Mouse (Mus musculus) heart, embryonic 15.5 days (tissue): ENCODE measurements around the gene Hspg2. TPM values are rescaled to one million over a fixed set of nuclear protein-coding genes. Genes with fewer than 3 reads are reported as not detected.
"Not testable (repeated sequence)": the region's sequence is repeated elsewhere in the genome, so short reads cannot be mapped to it uniquely, and the experiment has no call there.

Source experiments
- ATAC-seq: fragments of 200-750 bp; cut with Nextera tagmentation; replicated peaks from 2 replicates; pipeline ENCODE4 v1.8.0; 2017; ENCODE audit warnings: low read depth, moderate TSS enrichment; ENCODE audit not compliant: insufficient number of reproducible peaks, insufficient read depth, low FRiP score
- H3K27ac ChIP-seq: fragments of 300-500 bp; sonication (generic); 2 replicates; pipeline ENCODE4 v1.5.1; 2015; ENCODE audit warnings: mild to moderate bottlenecking, inconsistent platforms
- H3K27me3 ChIP-seq: fragments of 300-500 bp; sonication (generic); 2 replicates; pipeline ENCODE4 v1.6.1; 2015; ENCODE audit warnings: inconsistent platforms
- H3K36me3 ChIP-seq: fragments of 300-500 bp; sonication (generic); 2 replicates; pipeline ENCODE4 v1.6.1; 2015; ENCODE audit warnings: mild to moderate bottlenecking, inconsistent platforms
- H3K4me1 ChIP-seq: fragments of 300-500 bp; sonication (generic); replicated peaks from 2 replicates; pipeline ENCODE4 v1.6.1; 2015; ENCODE audit warnings: inconsistent platforms
- H3K4me2 ChIP-seq: fragments of 300-500 bp; sonication (generic); 2 replicates; pipeline ENCODE4 v1.6.1; 2015; ENCODE audit warnings: inconsistent platforms, mild to moderate bottlenecking, moderate library complexity
- H3K4me3 ChIP-seq: fragments of 300-500 bp; sonication (generic); 2 replicates; pipeline ENCODE4 v1.5.1; 2015; ENCODE audit warnings: mild to moderate bottlenecking, inconsistent platforms
- H3K9ac ChIP-seq: fragments of 300-500 bp; sonication (generic); 2 replicates; pipeline ENCODE4 v1.6.1; 2015; ENCODE audit warnings: mild to moderate bottlenecking, inconsistent platforms
- H3K9me3 ChIP-seq: fragments of 300-500 bp; sonication (generic); replicated peaks from 2 replicates; pipeline ENCODE4 v1.6.1; 2016; ENCODE audit warnings: inconsistent platforms
- WGBS: fragments of 180-500 bp; shearing (Covaris S2); methylation state at CpG from one replicate; pipeline ENCODE4 v1.1.7; 2015; ENCODE audit warnings: mixed read lengths; 5-methylcytosine and 5-hydroxymethylcytosine counted together
- polyA plus RNA-seq: library from polyadenylated mRNA; unstranded; fragments of >200 nt; fragmentation: Nextera tagmentation; extraction: Ambion mirVana; gene quantifications from 2 replicates; pipeline ENCODE4 v1.2.1, GENCODE M21; 2015

Hspg2 gene
- polyA plus RNA-seq, 1 experiment from 2014 or later, result 41.3 TPM

DNA sequence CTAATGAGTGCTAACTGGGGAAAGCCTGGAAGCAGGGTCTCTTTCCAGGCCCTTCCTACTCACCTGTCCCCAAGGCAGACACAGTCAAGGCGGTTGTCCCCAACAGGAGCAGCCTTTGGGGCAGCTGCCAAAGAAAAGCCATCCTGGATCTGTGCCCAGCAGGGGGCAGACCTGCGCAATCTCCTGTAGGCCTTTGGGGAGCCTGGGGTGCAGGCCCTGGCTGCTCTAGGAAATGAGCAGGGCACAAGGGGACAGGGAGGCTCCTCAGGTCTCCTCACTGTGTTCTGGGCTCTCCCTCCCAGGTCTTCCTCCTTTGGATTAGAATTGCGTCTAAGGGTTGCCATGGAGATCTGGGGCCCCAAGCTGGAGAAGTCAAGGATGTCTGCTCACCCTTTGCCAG lies 113.2 kb downstream of the Hspg2 start:
- H3K27me3 ChIP-seq, result peaks cover 26% of the 10 kb centered on the region
- H3K4me3 ChIP-seq, result no peak overlapping the region
- no peak overlapping the region for H3K9ac ChIP-seq
- 51% methylated on average over 3 of the region's 3 CpGs for WGBS
- no peak overlapping the region for H3K4me2 ChIP-seq
- H3K9me3 ChIP-seq, result no peaks in the 10 kb centered on the region
- ATAC-seq, result no peak
- no peak overlapping the region for H3K27ac ChIP-seq
- H3K36me3 ChIP-seq, result no peaks in the 10 kb centered on the region
- H3K4me1 ChIP-seq, result peaks cover 7% of the 10 kb centered on the region

DNA sequence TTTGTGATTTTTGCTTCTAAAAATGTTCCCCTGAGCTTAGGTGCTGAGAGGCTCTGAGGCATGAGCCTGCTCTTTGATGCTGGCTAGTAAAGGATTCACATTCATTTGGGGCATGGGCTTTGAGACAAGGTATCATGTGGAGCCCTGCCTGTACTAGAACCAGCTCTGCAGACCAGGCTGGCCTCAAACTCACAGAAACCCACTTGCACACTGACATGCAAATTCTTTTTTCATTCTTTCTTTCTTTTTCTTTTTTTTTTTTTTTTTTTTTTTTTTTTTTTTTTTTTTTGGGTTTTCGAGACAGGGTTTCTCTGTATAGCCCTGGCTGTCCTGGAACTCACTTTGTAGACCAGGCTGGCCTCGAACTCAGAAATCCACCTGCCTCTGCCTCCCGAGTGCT lies 120.5 kb downstream of the Hspg2 start:
- H3K9ac ChIP-seq, H3K27me3 ChIP-seq, H3K9me3 ChIP-seq, ATAC-seq, H3K4me3 ChIP-seq, H3K4me1 ChIP-seq, H3K27ac ChIP-seq, H3K4me2 ChIP-seq, H3K36me3 ChIP-seq: not testable (repeated sequence)
- 74% methylated on average over 2 of the region's 3 CpGs for WGBS

- H3K27ac ChIP-seq, result no peak overlapping the region
- WGBS, result 74% methylated on average over 3 of the region's 3 CpGs
- H3K27me3 ChIP-seq, result no peaks in the 10 kb centered on the region
- no peaks in the 10 kb centered on the region for H3K4me1 ChIP-seq
- H3K4me3 ChIP-seq, result no peak overlapping the region
- no peak overlapping the region for H3K4me2 ChIP-seq
- no peak for ATAC-seq
- H3K36me3 ChIP-seq, result no peaks in the 10 kb centered on the region
- no peaks in the 10 kb centered on the region for H3K9me3 ChIP-seq
- H3K9ac ChIP-seq, result no peak overlapping the region
Observed at GRCm38 (mm10) chr4:137589586-137589985, 121.0 kb downstream of the Hspg2 start.

- Histone ChIP-seq H3K4me1 (peaks cover 13% of the 10 kb centered on the region), H3K36me3 (no peaks in the 10 kb centered on the region), H3K9me3 (no peaks in the 10 kb centered on the region), H3K27me3 (no peaks in the 10 kb centered on the region), H3K27ac (no peak overlapping the region), H3K4me2 (no peak overlapping the region), H3K4me3 (no peak overlapping the region), H3K9ac (no peak overlapping the region)
- WGBS, result 81% methylated on average over 4 of the region's 4 CpGs
- ATAC-seq, result no peak
Observed at GRCm38 (mm10) chr4:137590961-137591360, 122.4 kb downstream of the Hspg2 start.

GRCm38 (mm10) chr4:137593601-137594495 lies 125.3 kb downstream of the Hspg2 start, which contains the start of gene Usp48:
Gene Usp48, plus strand, starts transcription at chr4:137593755.
- Histone ChIP-seq H3K9ac (peak within 1 kb of the TSS; percentile 96), H3K4me1 (peaks cover 23% of the 10 kb centered on the region), H3K36me3 (no peaks in the 10 kb centered on the region), H3K27ac (peak within 1 kb of the TSS; percentile 100), H3K9me3 (no peaks in the 10 kb centered on the region), H3K4me3 (peak within 1 kb of the TSS; percentile 99), H3K4me2 (peak within 1 kb of the TSS; percentile 80), H3K27me3 (no peaks in the 10 kb centered on the region)
- under 1% methylated on average over 92 of the region's 92 CpGs for whole genome bisulfite sequencing
- peak; percentile 94 for ATAC-seq

- WGBS, result 3% methylated on average over 40 of the region's 40 CpGs
Observed at GRCm38 (mm10) chr4:137594496-137595270, 126.1 kb downstream of the Hspg2 start.

GRCm38 (mm10) chr4:137597098-137597630 lies 128.6 kb downstream of the Hspg2 start:
- no peaks in the 10 kb centered on the region for H3K9me3 ChIP-seq
- H3K4me1 ChIP-seq, result peaks cover 33% of the 10 kb centered on the region
- H3K27ac ChIP-seq, result no peak overlapping the region
- ATAC-seq, result no peak
- H3K36me3 ChIP-seq, result no peaks in the 10 kb centered on the region
- H3K4me3 ChIP-seq, result no peak overlapping the region
- no peak overlapping the region for H3K9ac ChIP-seq
- H3K27me3 ChIP-seq, result no peaks in the 10 kb centered on the region
- H3K4me2 ChIP-seq, result no peak overlapping the region
- 99% methylated on average over 4 of the region's 4 CpGs for WGBS

More at GRCm38 (mm10) chr4:137594496-137595270, 126.1 kb downstream of the Hspg2 start:
- H3K9ac ChIP-seq, result peak overlapping the region; percentile 96
- no peak for ATAC-seq
- peaks cover 29% of the 10 kb centered on the region for H3K4me1 ChIP-seq
- no peaks in the 10 kb centered on the region for H3K27me3 ChIP-seq
- H3K4me2 ChIP-seq, result peak overlapping the region; percentile 80
- peak overlapping the region; percentile 100 for H3K27ac ChIP-seq
- no peaks in the 10 kb centered on the region for H3K36me3 ChIP-seq
- peak overlapping the region; percentile 99 for H3K4me3 ChIP-seq
- no peaks in the 10 kb centered on the region for H3K9me3 ChIP-seq

DNA sequence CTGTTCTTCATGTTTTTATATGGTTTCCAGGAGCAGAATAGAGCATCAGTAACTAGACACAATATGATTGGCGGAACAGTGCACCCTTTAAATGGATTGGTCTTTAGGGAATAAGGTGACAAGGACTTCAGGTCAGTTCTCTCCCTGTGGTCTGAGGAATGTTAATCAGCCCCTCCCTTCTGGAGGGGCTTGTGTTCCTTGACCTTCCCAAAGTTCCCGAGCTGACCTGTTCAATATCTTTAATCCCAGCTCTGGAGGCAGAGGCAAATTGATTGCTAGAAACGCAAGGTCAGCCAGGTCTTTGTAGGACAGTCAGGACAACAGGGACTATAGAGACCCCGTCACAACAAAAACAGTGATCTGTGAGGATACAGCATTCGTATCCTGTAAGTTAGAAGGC lies 130.0 kb downstream of the Hspg2 start:
- Histone ChIP-seq H3K36me3 (no peaks in the 10 kb centered on the region), H3K9me3 (no peaks in the 10 kb centered on the region), H3K9ac (no peak overlapping the region), H3K27ac (no peak overlapping the region), H3K4me1 (peaks cover 43% of the 10 kb centered on the region), H3K4me3 (no peak overlapping the region), H3K27me3 (no peaks in the 10 kb centered on the region), H3K4me2 (no peak overlapping the region)
- 86% methylated on average over 5 of the region's 5 CpGs for WGBS
- ATAC-seq, result no peak

- Histone ChIP-seq H3K27ac (peak overlapping the region; percentile 31; the same call in 1 of the 2 replicates), H3K4me3 (no peak overlapping the region), H3K27me3 (no peaks in the 10 kb centered on the region), H3K4me1 (peaks cover 33% of the 10 kb centered on the region), H3K4me2 (peak overlapping the region; percentile 32; the same call in 1 of the 2 replicates), H3K36me3 (peaks cover 23% of the 10 kb centered on the region), H3K9me3 (no peaks in the 10 kb centered on the region), H3K9ac (no peak overlapping the region)
- 0 out of 2 replicates have a peak, but pooled peaks have one; percentile 35 for ATAC-seq
- WGBS, result 47% methylated on average over 11 of the region's 11 CpGs
Observed at GRCm38 (mm10) chr4:137603449-137604171, 135.0 kb downstream of the Hspg2 start.

DNA sequence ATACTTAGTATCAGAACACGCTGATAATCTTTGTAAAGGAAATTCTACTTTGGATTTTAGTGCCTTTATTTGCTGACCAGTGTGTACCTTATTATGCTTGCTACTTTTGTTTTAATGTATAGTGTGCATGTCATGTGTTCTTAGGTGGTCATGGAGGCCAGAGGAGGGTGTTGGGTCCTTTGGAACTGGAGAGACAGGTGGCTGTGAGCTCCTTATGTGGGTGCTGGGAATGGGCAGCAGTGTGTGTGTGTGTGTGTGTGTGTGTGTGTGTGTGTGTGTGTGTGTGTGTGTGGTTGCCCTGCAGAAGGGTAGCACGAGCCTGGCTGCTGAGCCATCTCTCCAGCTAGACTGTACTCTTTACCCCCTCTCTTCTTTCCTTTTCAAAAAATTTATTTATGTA lies 138.5 kb downstream of the Hspg2 start:
- no peak overlapping the region for H3K4me3 ChIP-seq
- no peaks in the 10 kb centered on the region for H3K27me3 ChIP-seq
- H3K36me3 ChIP-seq, result peaks cover 50% of the 10 kb centered on the region
- WGBS, result 97% methylated on average over 1 of the region's 2 CpGs
- no peak for ATAC-seq
- no peak overlapping the region for H3K4me2 ChIP-seq
- peaks cover 30% of the 10 kb centered on the region for H3K4me1 ChIP-seq
- no peaks in the 10 kb centered on the region for H3K9me3 ChIP-seq
- H3K9ac ChIP-seq, result no peak overlapping the region
- no peak overlapping the region for H3K27ac ChIP-seq

- peaks cover 15% of the 10 kb centered on the region for H3K4me1 ChIP-seq
Observed at GRCm38 (mm10) chr4:137609281-137609680, 140.7 kb downstream of the Hspg2 start.

More at GRCm38 (mm10) chr4:137609281-137609680, 140.7 kb downstream of the Hspg2 start:
- Histone ChIP-seq H3K36me3 (peaks cover 72% of the 10 kb centered on the region), H3K9me3 (no peaks in the 10 kb centered on the region), H3K27ac (no peak overlapping the region), H3K4me3 (no peak overlapping the region), H3K4me2 (no peak overlapping the region), H3K27me3 (no peaks in the 10 kb centered on the region), H3K9ac (no peak overlapping the region)
- WGBS, result 70% methylated on average over 7 of the region's 7 CpGs
- ATAC-seq, result no peak
